Mouse (Mus musculus) intestine, embryonic 14.5 days (tissue): ENCODE measurements around the gene Ilk. TPM values are rescaled to one million over a fixed set of nuclear protein-coding genes. Genes with fewer than 3 reads are reported as not detected.
A peak's percentile ranks its signal among the peaks of the same experiment; 100 is the strongest.

Experiments
- ATAC-seq: fragments of 200-750 bp; cut with Nextera tagmentation; replicated peaks from 2 replicates; pipeline ENCODE4 v1.8.0; 2017; ENCODE audit warnings: low read depth, moderate number of reproducible peaks, moderate TSS enrichment, moderate library complexity; ENCODE audit not compliant: low FRiP score, low TSS enrichment
- DNase-seq: peaks from one replicate; pipeline ENCODE4 v3.0.0-alpha.2; 2018; ENCODE audit warnings: low spot score
- H3K27ac ChIP-seq: fragments of 300-500 bp; sonication (generic); 2 replicates; pipeline ENCODE4 v1.5.1; 2014; ENCODE audit warnings: low read depth, mild to moderate bottlenecking, control low read depth
- H3K27me3 ChIP-seq: fragments of 300-500 bp; sonication (generic); replicated peaks from 2 replicates; pipeline ENCODE4 v1.6.1; 2014; ENCODE audit warnings: low read length, control low read depth; ENCODE audit not compliant: control insufficient read depth, insufficient read depth
- H3K36me3 ChIP-seq: fragments of 300-500 bp; sonication (generic); 2 replicates; pipeline ENCODE4 v1.6.1; 2014; ENCODE audit warnings: low read length, control low read depth; ENCODE audit not compliant: control insufficient read depth, insufficient read depth
- H3K4me1 ChIP-seq: fragments of 300-500 bp; sonication (generic); replicated peaks from 2 replicates; pipeline ENCODE4 v1.6.1; 2014; ENCODE audit warnings: low read length, control low read depth, mixed read lengths; ENCODE audit not compliant: control insufficient read depth, insufficient read depth
- H3K4me2 ChIP-seq: fragments of 300-500 bp; sonication (generic); 2 replicates; pipeline ENCODE4 v1.6.1; 2014; ENCODE audit warnings: low read length
- H3K4me3 ChIP-seq: fragments of 300-500 bp; sonication (generic); 2 replicates; pipeline ENCODE4 v1.5.1; 2014; ENCODE audit warnings: low read depth, low read length, control low read depth, mixed read lengths
- H3K9ac ChIP-seq: fragments of 300-500 bp; sonication (generic); 2 replicates; pipeline ENCODE4 v1.6.1; 2014; ENCODE audit warnings: mild to moderate bottlenecking, low read length
- H3K9me3 ChIP-seq: fragments of 300-500 bp; sonication (generic); 2 replicates; pipeline ENCODE4 v1.6.1; 2016; ENCODE audit warnings: low read length, control low read depth; ENCODE audit not compliant: control insufficient read depth
- WGBS: fragments of 180-500 bp; shearing (Covaris S2); extraction: QIAGEN DNeasy Blood & Tissue Kit; methylation state at CpG from one replicate; pipeline ENCODE4 v1.1.7; 2014; 5-methylcytosine and 5-hydroxymethylcytosine counted together
- polyA plus RNA-seq: library from polyadenylated mRNA; unstranded; fragments of >200 nt; fragmentation: Nextera tagmentation; extraction: Ambion mirVana; gene quantifications from 2 replicates; pipeline ENCODE4 v1.2.1, GENCODE M21; 2014

Ilk gene
- polyA plus RNA-seq, 1 experiment from 2014 or later = 353 TPM

GRCm38 (mm10) chr7:105769959-105770358 is 33.6 kb downstream of the Ilk start:
- Histone ChIP-seq H3K4me1 (peaks cover 22% of the 10 kb centered on the region), H3K27me3 (no peaks in the 10 kb centered on the region), H3K4me3 (no peak overlapping the region), H3K9ac (no peak overlapping the region), H3K27ac (no peak overlapping the region), H3K4me2 (no peak overlapping the region), H3K9me3 (no peaks in the 10 kb centered on the region), H3K36me3 (peaks cover 61% of the 10 kb centered on the region)
- DNase-seq = no peak
- ATAC-seq = no peak
- WGBS = 71% methylated on average over 3 of the region's 3 CpGs

DNA sequence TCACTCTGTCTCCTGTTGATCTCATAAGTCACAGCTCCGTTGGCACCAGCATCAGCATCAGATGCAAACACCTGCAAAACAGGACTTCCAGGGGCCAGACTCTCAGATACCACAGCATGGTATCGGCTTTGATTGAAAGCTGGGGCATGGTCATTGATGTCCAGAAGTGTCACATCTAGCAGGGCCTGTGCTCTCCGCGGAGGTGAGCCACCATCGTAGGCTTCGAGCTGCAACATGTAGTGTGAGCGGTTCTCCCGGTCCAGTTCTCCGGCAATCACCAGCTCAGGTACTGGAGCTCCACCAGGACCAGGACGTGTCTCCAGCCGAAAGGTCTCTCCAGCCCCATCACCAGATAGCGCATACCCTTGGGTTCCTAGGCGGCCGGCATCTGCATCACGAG is 35.9 kb downstream of the Ilk start:
- Histone ChIP-seq H3K9me3 (no peaks in the 10 kb centered on the region), H3K9ac (no peak overlapping the region), H3K4me3 (no peak overlapping the region), H3K4me1 (peaks cover 32% of the 10 kb centered on the region), H3K27me3 (no peaks in the 10 kb centered on the region), H3K4me2 (no peak overlapping the region), H3K36me3 (peaks cover 48% of the 10 kb centered on the region), H3K27ac (no peak overlapping the region)
- ATAC-seq (no peak), DNase-seq (no peak)
- WGBS = 93% methylated on average over 15 of the region's 15 CpGs

- 76% methylated on average over 5 of the region's 5 CpGs for WGBS
- Histone ChIP-seq H3K27ac (no peak overlapping the region), H3K4me2 (no peak overlapping the region), H3K4me1 (peaks cover 32% of the 10 kb centered on the region), H3K9me3 (no peaks in the 10 kb centered on the region), H3K36me3 (peaks cover 44% of the 10 kb centered on the region), H3K27me3 (no peaks in the 10 kb centered on the region), H3K9ac (no peak overlapping the region), H3K4me3 (no peak overlapping the region)
- ATAC-seq (no peak), DNase-seq (no peak)
These were observed 36.6 kb downstream of the Ilk start for GRCm38 (mm10) chr7:105773041-105773440.

DNA sequence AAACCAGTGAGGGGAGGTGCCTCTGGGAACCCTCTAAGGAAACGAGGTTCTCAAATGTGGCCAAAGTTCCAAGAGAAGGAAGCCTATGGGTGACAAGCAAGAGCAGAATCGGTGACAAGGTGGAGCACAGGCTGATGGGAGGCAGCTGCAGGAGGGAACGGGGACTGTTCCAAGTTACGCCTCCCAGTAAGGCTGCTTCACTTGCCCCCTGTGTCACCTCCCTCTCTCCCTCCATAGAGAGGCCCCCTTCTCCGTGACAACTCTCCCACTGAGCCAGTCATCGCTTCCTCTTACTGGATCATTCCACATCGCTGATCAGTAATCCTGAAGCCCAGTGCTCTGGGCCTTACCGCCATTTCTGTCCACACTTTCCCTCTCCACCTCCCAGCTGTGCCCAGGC is 38.3 kb downstream of the Ilk start:
- no peak for ATAC-seq
- Histone ChIP-seq H3K9me3 (no peaks in the 10 kb centered on the region), H3K4me1 (peaks cover 35% of the 10 kb centered on the region), H3K27ac (no peak overlapping the region), H3K27me3 (no peaks in the 10 kb centered on the region), H3K36me3 (peaks cover 41% of the 10 kb centered on the region), H3K9ac (no peak overlapping the region), H3K4me3 (no peak overlapping the region), H3K4me2 (0 out of 2 replicates have a peak overlapping the region, but pooled peaks have one; percentile 2)
- WGBS = 51% methylated on average over 8 of the region's 8 CpGs
- DNase-seq = no peak

- ATAC-seq = no peak
- WGBS = 88% methylated on average over 2 of the region's 2 CpGs
These were observed 39.6 kb downstream of the Ilk start for GRCm38 (mm10) chr7:105776026-105776425.

DNA sequence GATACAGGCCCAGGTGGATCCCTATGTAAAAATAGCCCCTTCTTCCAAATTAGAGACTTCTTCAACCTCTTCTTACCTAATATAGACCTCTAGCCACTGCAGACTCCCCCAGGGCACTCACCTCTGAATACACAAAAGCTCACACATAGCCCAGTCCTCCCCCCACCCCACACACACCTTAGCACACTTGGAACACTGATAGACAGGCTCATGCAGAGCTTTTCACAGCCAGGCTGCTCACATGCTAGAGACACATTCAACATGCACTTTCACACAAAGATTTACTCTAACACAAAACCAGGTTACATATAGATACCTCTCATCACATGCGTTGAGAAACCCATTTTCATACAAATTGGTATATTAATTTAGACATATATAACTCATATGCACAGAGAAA is 40.9 kb downstream of the Ilk start:
- H3K9me3 ChIP-seq = no peaks in the 10 kb centered on the region
- 91% methylated on average over 1 of the region's 1 CpGs for WGBS
- peak overlapping the region; percentile 25 for H3K4me3 ChIP-seq
- peak overlapping the region; percentile 96 for H3K27ac ChIP-seq
- no peaks in the 10 kb centered on the region for H3K27me3 ChIP-seq
- no peak for ATAC-seq
- H3K4me1 ChIP-seq = peaks cover 35% of the 10 kb centered on the region
- no peak for DNase-seq
- peak overlapping the region; percentile 34 for H3K9ac ChIP-seq
- peak overlapping the region; percentile 54 for H3K4me2 ChIP-seq
- peaks cover 34% of the 10 kb centered on the region for H3K36me3 ChIP-seq

More at GRCm38 (mm10) chr7:105776026-105776425, 39.6 kb downstream of the Ilk start:
- H3K4me2 ChIP-seq = no peak overlapping the region
- no peak overlapping the region for H3K4me3 ChIP-seq
- no peak overlapping the region for H3K9ac ChIP-seq
- H3K27ac ChIP-seq = no peak overlapping the region
- H3K27me3 ChIP-seq = no peaks in the 10 kb centered on the region
- peaks cover 35% of the 10 kb centered on the region for H3K4me1 ChIP-seq
- no peaks in the 10 kb centered on the region for H3K9me3 ChIP-seq
- DNase-seq = no peak
- H3K36me3 ChIP-seq = peaks cover 37% of the 10 kb centered on the region

DNA sequence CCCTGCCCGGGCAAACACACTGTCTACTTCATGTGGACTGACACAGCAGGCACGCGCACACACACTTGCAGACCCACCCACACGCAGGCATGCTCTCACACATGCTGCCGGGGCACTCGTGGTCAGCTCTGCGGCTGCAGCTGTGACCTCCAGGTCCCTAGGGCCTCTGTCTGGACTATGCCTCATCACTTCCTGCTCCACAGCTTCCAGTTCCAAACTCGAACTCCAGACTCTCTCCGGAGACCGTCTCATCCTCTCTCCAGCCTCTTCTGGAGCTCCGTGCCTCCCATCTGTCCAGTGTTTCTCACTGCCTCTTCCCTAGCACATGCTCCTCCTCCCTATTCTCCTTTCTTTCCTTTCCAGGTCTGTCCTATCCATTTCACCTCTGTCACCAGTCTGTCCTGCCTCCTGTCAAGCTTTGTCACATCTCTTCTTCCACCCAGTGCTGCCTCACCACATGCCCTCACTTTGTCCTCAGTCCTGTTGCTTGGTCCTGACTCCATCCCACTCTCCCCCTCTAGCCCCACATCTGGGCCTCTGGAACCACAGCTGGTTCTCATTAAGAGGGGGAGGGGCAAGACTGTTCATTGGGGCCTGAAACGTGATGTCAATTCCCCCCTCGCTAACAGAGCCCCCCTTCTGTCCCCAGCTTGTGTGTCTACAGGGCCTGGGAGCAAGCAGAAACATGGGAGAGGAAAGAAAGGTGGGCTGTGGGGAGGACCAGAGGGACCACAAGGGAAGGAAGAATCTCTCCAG is 41.6 kb downstream of the Ilk start:
- Histone ChIP-seq H3K27ac (peak overlapping the region; percentile 96), H3K4me2 (peak overlapping the region; percentile 54), H3K4me1 (peaks cover 35% of the 10 kb centered on the region), H3K36me3 (peaks cover 28% of the 10 kb centered on the region), H3K9me3 (no peaks in the 10 kb centered on the region), H3K27me3 (no peaks in the 10 kb centered on the region), H3K4me3 (peak overlapping the region; percentile 25), H3K9ac (peak overlapping the region; percentile 34)
- WGBS = 19% methylated on average over 13 of the region's 13 CpGs
- DNase-seq = peak; percentile 80
- ATAC-seq = peak; percentile 82

GRCm38 (mm10) chr7:105778553-105779265 is 42.3 kb downstream of the Ilk start:
- Histone ChIP-seq H3K4me1 (peaks cover 35% of the 10 kb centered on the region), H3K27me3 (no peaks in the 10 kb centered on the region), H3K4me3 (peak overlapping the region; percentile 25), H3K9me3 (no peaks in the 10 kb centered on the region), H3K9ac (peak overlapping the region; percentile 34), H3K4me2 (peak overlapping the region; percentile 54), H3K27ac (peak overlapping the region; percentile 96), H3K36me3 (peaks cover 27% of the 10 kb centered on the region)
- peak; percentile 68 for DNase-seq
- ATAC-seq = peak; percentile 83
- 14% methylated on average over 4 of the region's 4 CpGs for WGBS
